Mouse (Mus musculus): ENCODE results near the gene Emc6. TPM values are rescaled to one million over a fixed set of nuclear protein-coding genes. Genes with fewer than 3 reads are reported as not detected.

Gene Emc6
- polyA plus RNA-seq, 2 experiments, result 64.7 to 101 TPM

GRCm38 (mm10) chr11:73137591-73138501 lies 39.0 kb downstream of the Emc6 start, which contains the start of gene Haspin:
Haspin (minus strand) TSS chr11:73138294.
- H3K9ac ChIP-seq (ENCODE audit: low read depth, low read length, severe bottlenecking), result peak within 1 kb of the TSS; percentile 80
- no peaks in the 10 kb centered on the region for H3K9me3 ChIP-seq (ENCODE audit: control insufficient read depth, low read length)
- 0 out of 2 replicates have a peak, but pooled peaks have one; percentile 20 for TF ChIP-seq POLR2A (IDR thresholded peaks at IDR 0.05; ENCODE audit: borderline replicate concordance, extremely low read depth, insufficient read depth, insufficient read length)
- peaks cover 15% of the 10 kb centered on the region for H3K4me1 ChIP-seq (ENCODE audit: control insufficient read depth, insufficient read depth, low read length)
- H3K4me3 ChIP-seq (replicated peaks; ENCODE audit: low read length), result peak within 1 kb of the TSS; percentile 90
- no peaks in the 10 kb centered on the region for H3K27me3 ChIP-seq (ENCODE audit: control insufficient read depth, insufficient read depth, low read length)
- DNase-seq (ENCODE audit: low spot score) (peak; percentile 84), ATAC-seq (ENCODE audit: low FRiP score, low read depth) (peak; percentile 90)
- no peak within 1 kb of the TSS for H3K27ac ChIP-seq (replicated peaks; ENCODE audit: low read depth, low read length)
- H3K4me2 ChIP-seq (replicated peaks; ENCODE audit: low read depth, low read length, severe bottlenecking), result peak within 1 kb of the TSS; percentile 87
- peaks cover 7% of the 10 kb centered on the region for H3K36me3 ChIP-seq (ENCODE audit: control insufficient read depth, insufficient read depth, low read length)
- under 1% methylated on average over 60 of the region's 84 CpGs for WGBS

- no peak for ATAC-seq (ENCODE audit: low FRiP score, low read depth)
- WGBS, result 32% methylated on average over 11 of the region's 11 CpGs
- H3K9ac ChIP-seq (ENCODE audit: low read depth, low read length, severe bottlenecking), result peak overlapping the region; percentile 80
Observed at GRCm38 (mm10) chr11:73137116-73137515, 39.7 kb downstream of the Emc6 start.

GRCm38 (mm10) chr11:73136587-73136986 lies 40.2 kb downstream of the Emc6 start:
- TF ChIP-seq POLR2A (IDR thresholded peaks at IDR 0.05; ENCODE audit: borderline replicate concordance, extremely low read depth, insufficient read depth, insufficient read length), result no peak
- Histone ChIP-seq H3K36me3 (ENCODE audit: control insufficient read depth, insufficient read depth, low read length) (peaks cover 11% of the 10 kb centered on the region), H3K27ac (replicated peaks; ENCODE audit: low read depth, low read length) (no peak overlapping the region), H3K4me2 (replicated peaks; ENCODE audit: low read depth, low read length, severe bottlenecking) (peak overlapping the region; percentile 87), H3K27me3 (ENCODE audit: control insufficient read depth, insufficient read depth, low read length) (no peaks in the 10 kb centered on the region), H3K9me3 (ENCODE audit: control insufficient read depth, low read length) (no peaks in the 10 kb centered on the region), H3K4me1 (ENCODE audit: control insufficient read depth, insufficient read depth, low read length) (peaks cover 15% of the 10 kb centered on the region), H3K4me3 (replicated peaks; ENCODE audit: low read length) (peak overlapping the region; percentile 90), H3K9ac (ENCODE audit: low read depth, low read length, severe bottlenecking) (no peak overlapping the region)
- DNase-seq (ENCODE audit: low spot score) (no peak), ATAC-seq (ENCODE audit: low FRiP score, low read depth) (no peak)
- 77% methylated on average over 6 of the region's 6 CpGs for WGBS

More at GRCm38 (mm10) chr11:73137116-73137515, 39.7 kb downstream of the Emc6 start:
- Histone ChIP-seq H3K4me1 (ENCODE audit: control insufficient read depth, insufficient read depth, low read length) (peaks cover 15% of the 10 kb centered on the region), H3K27ac (replicated peaks; ENCODE audit: low read depth, low read length) (no peak overlapping the region), H3K4me3 (replicated peaks; ENCODE audit: low read length) (peak overlapping the region; percentile 90), H3K36me3 (ENCODE audit: control insufficient read depth, insufficient read depth, low read length) (peaks cover 11% of the 10 kb centered on the region), H3K27me3 (ENCODE audit: control insufficient read depth, insufficient read depth, low read length) (no peaks in the 10 kb centered on the region), H3K4me2 (replicated peaks; ENCODE audit: low read depth, low read length, severe bottlenecking) (peak overlapping the region; percentile 87), H3K9me3 (ENCODE audit: control insufficient read depth, low read length) (no peaks in the 10 kb centered on the region)
- TF ChIP-seq POLR2A (IDR thresholded peaks at IDR 0.05; ENCODE audit: borderline replicate concordance, extremely low read depth, insufficient read depth, insufficient read length), result no peak
- DNase-seq (ENCODE audit: low spot score), result peak; percentile 25

GRCm38 (mm10) chr11:73134222-73134621 lies 42.6 kb downstream of the Emc6 start:
- Histone ChIP-seq H3K36me3 (ENCODE audit: control insufficient read depth, insufficient read depth, low read length) (peaks cover 14% of the 10 kb centered on the region), H3K27me3 (ENCODE audit: control insufficient read depth, insufficient read depth, low read length) (no peaks in the 10 kb centered on the region), H3K9me3 (ENCODE audit: control insufficient read depth, low read length) (no peaks in the 10 kb centered on the region), H3K4me3 (replicated peaks; ENCODE audit: low read length) (no peak overlapping the region), H3K27ac (replicated peaks; ENCODE audit: low read depth, low read length) (no peak overlapping the region), H3K4me2 (replicated peaks; ENCODE audit: low read depth, low read length, severe bottlenecking) (peak overlapping the region; percentile 19; the same call in 1 of the 2 replicates), H3K4me1 (ENCODE audit: control insufficient read depth, insufficient read depth, low read length) (peaks cover 15% of the 10 kb centered on the region), H3K9ac (ENCODE audit: low read depth, low read length, severe bottlenecking) (no peak overlapping the region)
- ATAC-seq (ENCODE audit: low FRiP score, low read depth), result no peak
- no peak for TF ChIP-seq POLR2A (IDR thresholded peaks at IDR 0.05; ENCODE audit: borderline replicate concordance, extremely low read depth, insufficient read depth, insufficient read length)
- DNase-seq (ENCODE audit: low spot score), result no peak
- 48% methylated on average over 5 of the region's 5 CpGs for WGBS

- peaks cover 14% of the 10 kb centered on the region for H3K36me3 ChIP-seq (ENCODE audit: control insufficient read depth, insufficient read depth, low read length)
- no peak overlapping the region for H3K4me3 ChIP-seq (replicated peaks; ENCODE audit: low read length)
- H3K9ac ChIP-seq (ENCODE audit: low read depth, low read length, severe bottlenecking), result no peak overlapping the region
- H3K27me3 ChIP-seq (ENCODE audit: control insufficient read depth, insufficient read depth, low read length), result no peaks in the 10 kb centered on the region
- H3K9me3 ChIP-seq (ENCODE audit: control insufficient read depth, low read length), result no peaks in the 10 kb centered on the region
- no peak overlapping the region for H3K4me2 ChIP-seq (replicated peaks; ENCODE audit: low read depth, low read length, severe bottlenecking)
- no peak for TF ChIP-seq POLR2A (IDR thresholded peaks at IDR 0.05; ENCODE audit: borderline replicate concordance, extremely low read depth, insufficient read depth, insufficient read length)
- H3K4me1 ChIP-seq (ENCODE audit: control insufficient read depth, insufficient read depth, low read length), result peaks cover 12% of the 10 kb centered on the region
- 94% methylated on average over 6 of the region's 6 CpGs for WGBS
- no peak for ATAC-seq (ENCODE audit: low FRiP score, low read depth)
- no peak for DNase-seq (ENCODE audit: low spot score)
- H3K27ac ChIP-seq (replicated peaks; ENCODE audit: low read depth, low read length), result no peak overlapping the region
Observed at GRCm38 (mm10) chr11:73132999-73133398, 43.8 kb downstream of the Emc6 start.
